Mouse (Mus musculus) large intestine, adult 2 months (tissue): ENCODE results near the gene Cntn4. TPM values are rescaled to one million over a fixed set of nuclear protein-coding genes. Genes with fewer than 3 reads are reported as not detected.

Experiments
- DNase-seq: peaks from one replicate; pipeline ENCODE4 v3.0.0-alpha.2; 2012; ENCODE audit warnings: low read depth, low spot score
- WGBS: fragments of 180-500 bp; shearing (Covaris S2); methylation state at CpG from one replicate; pipeline ENCODE4 v1.1.7; 2018; 5-methylcytosine and 5-hydroxymethylcytosine counted together
- polyA plus RNA-seq: library from polyadenylated mRNA; depleted of rRNA; stranded (reverse); fragments of >200 nt; gene quantifications from 2 replicates; pipeline ENCODE4 v1.2.3, GENCODE M21; 2012; rRNA removed

Gene Cntn4
- 0.02 TPM in 1 of 2 replicates, not detected in the other for polyA plus RNA-seq

DNA sequence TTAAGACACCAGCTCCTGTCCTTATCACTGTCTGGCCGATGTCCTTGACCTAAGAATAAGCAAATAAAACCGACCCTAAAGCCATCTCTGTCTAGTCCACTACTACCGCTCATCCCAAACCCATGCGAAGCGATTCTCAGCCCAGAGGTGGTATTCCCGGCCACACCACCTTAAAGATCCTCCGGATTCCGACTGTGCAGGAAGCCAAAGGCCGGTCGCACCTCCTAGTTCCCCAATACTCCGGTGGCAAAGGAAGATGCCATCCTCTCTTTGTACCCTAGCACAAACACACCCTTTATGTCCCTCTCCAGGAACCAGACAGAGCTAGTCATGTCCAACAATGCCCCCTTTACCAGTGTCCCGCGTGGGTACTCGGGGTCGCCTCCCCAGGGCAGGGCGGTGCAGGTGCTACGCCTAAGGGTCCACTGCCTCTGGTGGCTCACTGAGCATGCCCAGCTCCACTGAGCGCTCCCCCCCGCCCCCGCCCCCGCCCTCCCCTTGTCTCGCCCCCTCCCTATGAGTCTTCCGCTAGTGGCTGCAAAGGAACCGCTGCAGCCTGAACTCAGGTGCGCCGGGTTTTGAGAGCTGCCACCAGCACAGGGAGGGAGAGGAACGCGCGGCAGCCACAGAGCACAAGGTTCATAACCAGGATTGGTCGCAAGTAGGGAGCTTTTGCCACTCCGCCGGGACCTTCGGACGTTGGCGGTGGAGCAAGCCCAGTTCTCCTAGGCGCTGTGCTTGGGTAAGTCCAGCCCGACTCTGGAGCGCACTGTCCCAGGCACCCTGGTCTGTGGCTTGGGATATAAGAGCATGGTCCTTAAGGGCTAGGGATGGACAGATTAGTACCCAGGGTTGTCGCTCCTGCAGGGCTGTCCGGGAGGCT lies at the start of gene Cntn4:
Cntn4 (plus strand) TSS at position 512 of the 883 bp plus-strand sequence.
- WGBS = 4% methylated on average over 40 of the region's 40 CpGs
- DNase-seq = no peak

GRCm38 (mm10) chr6:105674276-105674675 lies 3.2 kb upstream of the Cntn4 start:
- 63% methylated on average over 4 of the region's 4 CpGs for WGBS

GRCm38 (mm10) chr6:105675099-105675498 lies 2.4 kb upstream of the Cntn4 start:
- no peak for DNase-seq
- WGBS = 42% methylated on average over 3 of the region's 3 CpGs

More at GRCm38 (mm10) chr6:105674276-105674675, 3.2 kb upstream of the Cntn4 start:
- DNase-seq = no peak

GRCm38 (mm10) chr6:105676637-105677036 lies 823 bp upstream of the Cntn4 start:
- 22% methylated on average over 5 of the region's 5 CpGs for WGBS
- DNase-seq = no peak

DNA sequence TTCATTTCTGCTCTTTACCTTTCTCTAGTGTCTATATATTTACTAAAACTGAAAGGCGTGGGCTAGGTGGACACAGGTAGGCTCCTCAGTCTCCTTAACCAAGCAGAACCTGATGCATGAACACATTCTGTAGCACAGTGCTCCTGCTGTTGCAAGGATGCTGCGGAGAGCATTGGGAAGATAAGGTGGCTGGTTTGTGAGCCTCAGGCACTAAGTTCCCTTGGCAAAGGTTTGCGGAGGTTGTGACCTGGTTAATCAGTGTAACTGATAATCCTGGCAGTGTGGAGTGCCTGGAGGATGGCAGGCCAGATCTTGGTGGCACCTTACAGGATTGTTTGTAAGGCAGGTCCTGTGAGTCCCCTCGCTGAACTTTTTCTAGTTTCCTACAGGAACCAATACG lies 1.3 kb downstream of the Cntn4 start:
- DNase-seq = no peak
- WGBS = 20% methylated on average over 5 of the region's 5 CpGs

DNA sequence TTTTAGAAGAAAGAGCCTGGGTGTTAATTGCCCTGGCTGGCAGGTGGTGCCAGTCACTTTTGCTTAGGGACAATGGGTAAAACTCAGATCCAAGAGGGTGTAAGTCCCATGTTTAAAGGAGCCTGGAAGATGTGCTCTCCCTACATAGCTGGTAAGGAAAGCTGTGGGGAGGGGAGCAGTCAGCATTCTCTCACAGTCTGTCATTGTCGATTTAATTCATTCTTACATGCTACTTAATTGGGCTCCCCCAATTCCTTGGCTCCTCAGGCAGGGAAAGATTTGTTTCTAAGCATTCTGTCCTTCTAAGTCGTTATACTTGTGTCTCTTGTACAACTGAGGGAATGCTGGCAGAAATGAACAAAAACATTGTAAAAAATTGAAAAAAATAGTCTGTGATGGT lies 4.0 kb downstream of the Cntn4 start:
- WGBS = 30% methylated on average over 2 of the region's 2 CpGs

GRCm38 (mm10) chr6:105683251-105683650 lies 5.8 kb downstream of the Cntn4 start:
- no peak for DNase-seq
- 86% methylated on average over 5 of the region's 5 CpGs for WGBS

More for the DNA sequence above, 4.0 kb downstream of the Cntn4 start:
- no peak for DNase-seq

DNA sequence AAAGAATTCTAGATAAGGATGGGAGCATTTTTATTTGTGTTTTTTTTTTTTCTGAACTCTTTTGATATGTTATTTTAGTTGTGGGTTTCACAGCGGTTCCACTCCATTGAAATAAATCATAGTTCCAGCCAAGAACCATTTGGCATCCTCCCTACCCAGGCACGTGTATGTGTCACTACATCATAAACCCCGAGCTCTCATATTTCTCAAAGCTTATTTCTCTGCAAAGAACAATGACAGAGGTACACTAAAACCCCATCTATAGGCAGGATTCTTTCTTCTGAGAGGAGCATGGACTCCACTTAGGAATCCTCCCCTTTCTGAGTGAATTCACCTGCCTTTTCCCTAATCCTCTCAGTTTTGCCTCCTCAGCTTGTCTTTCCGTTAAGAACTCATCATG lies 6.7 kb downstream of the Cntn4 start:
- no peak for DNase-seq
- WGBS = 42% methylated on average over 4 of the region's 4 CpGs

DNA sequence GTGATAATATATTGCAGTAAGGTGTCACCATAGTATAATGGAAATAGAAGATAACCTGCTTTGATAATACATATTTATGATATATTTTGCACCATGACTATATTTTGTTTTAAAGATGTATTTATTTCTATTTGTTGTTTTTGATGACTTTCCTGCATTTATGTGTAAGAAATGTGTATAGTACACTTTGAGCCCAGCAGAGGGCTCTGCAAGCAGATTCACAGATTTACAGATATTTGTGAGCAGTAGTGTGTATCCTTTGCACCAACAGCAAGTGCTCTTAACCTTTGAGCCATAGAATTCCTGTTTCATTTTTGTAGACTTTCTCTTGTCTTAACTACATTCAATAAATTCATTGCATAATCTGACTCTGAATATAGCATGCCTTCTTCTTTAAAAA lies 10.7 kb downstream of the Cntn4 start:
- DNase-seq = no peak

GRCm38 (mm10) chr6:105742026-105742425 lies 64.6 kb downstream of the Cntn4 start:
- DNase-seq = no peak
- whole genome bisulfite sequencing = 29% methylated on average over 6 of the region's 6 CpGs

DNA sequence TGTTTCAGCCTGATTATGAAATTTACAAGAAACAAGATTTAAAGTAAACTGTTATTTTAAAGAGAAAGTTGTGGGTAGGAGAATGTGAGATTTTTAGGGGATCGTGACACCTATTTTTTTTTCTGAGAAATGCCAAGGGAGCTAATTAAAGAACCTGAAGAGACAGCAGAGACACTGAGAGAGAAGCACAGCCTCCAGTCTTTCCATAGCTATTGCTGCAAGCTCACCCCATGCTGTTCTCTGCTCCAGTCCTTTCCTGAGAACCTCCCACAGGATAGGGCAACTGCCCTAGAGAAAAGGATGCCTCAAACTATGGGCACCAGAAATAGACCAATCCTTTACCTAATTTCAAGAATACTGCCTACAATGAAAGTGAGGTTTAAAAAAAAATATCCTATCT lies 103.2 kb downstream of the Cntn4 start:
- no peak for DNase-seq
- 61% methylated on average over 1 of the region's 1 CpGs for WGBS

DNA sequence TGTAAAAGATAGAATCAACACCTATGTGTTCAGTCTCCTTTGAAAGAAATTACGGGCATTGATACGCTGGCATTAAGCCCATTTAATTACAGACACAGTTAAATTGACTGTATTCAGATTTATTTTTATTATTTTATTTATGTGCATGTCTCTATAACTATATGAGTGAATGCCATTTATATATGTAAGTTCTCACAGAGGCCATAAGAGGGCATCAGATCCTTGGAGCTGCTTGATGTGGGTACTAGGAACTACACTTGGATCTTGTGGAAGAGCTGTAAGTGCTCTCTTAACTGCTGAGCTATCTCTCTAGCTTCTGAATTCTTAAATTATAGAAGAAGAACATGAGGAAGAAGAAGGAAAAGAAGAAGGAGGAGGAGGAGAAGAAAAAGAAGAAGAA lies 111.0 kb downstream of the Cntn4 start:
- WGBS = 96% methylated on average over 2 of the region's 2 CpGs
- no peak for DNase-seq

- DNase-seq = no peak
Observed at GRCm38 (mm10) chr6:105835099-105835498, 157.6 kb downstream of the Cntn4 start.

- 18% methylated on average over 1 of the region's 1 CpGs for WGBS
- no peak for DNase-seq
Observed at GRCm38 (mm10) chr6:105847296-105847695, 169.8 kb downstream of the Cntn4 start.

- no peak for DNase-seq
- 71% methylated on average over 4 of the region's 4 CpGs for WGBS
Observed at GRCm38 (mm10) chr6:105892838-105893237, 215.4 kb downstream of the Cntn4 start.

DNA sequence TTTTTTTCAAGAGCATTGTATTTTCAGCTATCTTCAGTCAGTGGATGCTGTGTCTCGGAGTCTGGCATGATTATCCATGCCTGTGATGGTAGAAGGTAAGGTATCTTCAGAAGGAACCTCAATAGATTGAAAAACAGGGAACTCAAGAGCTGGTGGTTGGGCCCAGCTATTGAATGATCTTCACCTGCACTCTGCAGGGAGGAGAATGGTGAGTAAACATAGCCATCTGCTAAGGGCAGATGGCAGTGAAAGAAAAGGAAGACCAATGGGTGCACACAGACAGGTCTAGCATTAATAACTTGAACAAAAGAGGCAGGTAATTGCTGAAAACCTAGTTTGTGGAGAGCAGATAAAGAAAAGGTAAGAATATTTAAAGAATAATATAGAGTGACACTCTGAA lies 261.0 kb downstream of the Cntn4 start:
- 64% methylated on average over 1 of the region's 1 CpGs for WGBS
- no peak for DNase-seq

DNA sequence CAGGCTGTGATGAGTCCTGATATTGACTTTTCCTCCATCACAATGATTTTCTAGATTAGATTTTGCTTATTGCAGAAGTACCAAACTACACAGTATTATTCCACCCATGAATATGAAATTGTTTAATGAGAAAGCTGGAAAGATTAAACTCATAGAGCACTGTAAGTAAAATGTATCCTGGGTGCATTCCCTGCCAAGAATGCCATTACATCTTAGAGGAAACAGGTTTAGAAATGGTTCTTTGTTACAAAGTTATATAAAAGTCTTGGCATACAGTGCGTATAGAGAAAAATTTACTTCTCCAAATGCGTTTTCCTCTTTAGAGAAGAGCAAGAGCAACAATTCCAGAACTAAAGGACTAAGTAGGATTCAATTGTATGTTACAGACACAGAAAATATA lies 261.8 kb downstream of the Cntn4 start:
- DNase-seq = no peak
- WGBS = 70% methylated on average over 2 of the region's 2 CpGs

GRCm38 (mm10) chr6:105940591-105940990 lies 263.1 kb downstream of the Cntn4 start:
- DNase-seq = no peak

DNA sequence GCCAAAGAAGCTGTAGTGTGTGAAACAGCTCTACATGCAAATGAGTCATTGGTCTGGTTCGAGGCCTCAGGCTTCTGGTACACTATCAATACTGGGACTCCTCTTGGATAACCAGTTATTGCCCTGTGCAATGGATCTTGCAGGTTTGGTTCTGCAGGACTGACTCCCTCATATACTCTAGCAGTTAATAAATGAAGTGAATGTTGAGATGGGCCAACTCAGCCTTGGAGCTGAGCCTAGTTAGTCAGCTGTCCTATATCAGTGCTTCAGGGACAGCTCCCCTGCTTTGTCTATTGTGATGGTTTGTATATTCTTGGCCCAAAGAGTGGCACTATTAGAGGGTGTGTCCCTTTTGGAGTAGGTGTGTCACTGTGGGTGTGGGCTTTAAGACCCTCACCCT lies 314.0 kb downstream of the Cntn4 start:
- DNase-seq = no peak

GRCm38 (mm10) chr6:106013018-106013417 lies 335.6 kb downstream of the Cntn4 start:
- 78% methylated on average over 5 of the region's 5 CpGs for WGBS
- DNase-seq = no peak

More for the DNA sequence above, 314.0 kb downstream of the Cntn4 start:
- WGBS = 40% methylated on average over 1 of the region's 1 CpGs

DNA sequence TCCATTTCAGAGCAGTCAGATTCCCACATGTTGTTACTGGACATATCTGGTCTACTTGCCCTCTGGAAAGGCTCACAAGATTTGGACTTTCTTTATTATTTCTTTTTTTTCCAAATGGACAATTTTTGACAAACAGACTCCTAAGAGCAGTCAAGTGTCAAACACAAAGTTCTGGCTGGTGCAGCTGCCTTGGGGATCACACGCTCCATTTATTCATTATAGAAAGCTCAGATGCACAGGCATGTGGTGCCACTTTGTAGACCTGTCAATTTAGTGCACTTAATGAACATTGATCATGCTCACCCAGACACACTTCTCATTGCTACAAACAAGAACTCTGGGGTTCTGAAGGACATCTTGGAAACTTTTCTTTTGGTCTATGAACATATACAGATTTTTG lies 337.7 kb downstream of the Cntn4 start:
- no peak for DNase-seq
- WGBS = 81% methylated on average over 1 of the region's 1 CpGs

DNA sequence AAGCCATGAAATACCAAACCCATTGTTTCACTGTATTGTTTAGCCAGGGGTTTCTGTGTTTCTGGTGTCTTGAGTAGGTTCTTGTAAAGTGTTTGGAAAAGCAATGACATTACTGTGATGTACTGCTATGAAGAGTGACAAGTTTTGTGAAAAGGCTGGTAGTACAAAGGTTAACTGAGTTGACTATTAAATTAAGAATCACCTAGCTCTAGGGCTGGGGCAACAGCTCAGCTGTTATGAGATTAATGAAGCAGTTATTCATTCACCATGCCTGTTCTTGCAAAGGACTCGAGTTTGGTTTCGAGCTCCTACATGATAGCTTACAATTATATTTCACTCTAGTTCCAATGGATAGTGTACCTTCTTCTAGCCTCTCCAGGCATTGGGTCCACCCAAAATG lies 371.4 kb downstream of the Cntn4 start:
- 61% methylated on average over 2 of the region's 2 CpGs for WGBS
- DNase-seq = no peak
